Mouse (Mus musculus): Measurements from ENCODE around the gene Sptbn1.

DNA sequence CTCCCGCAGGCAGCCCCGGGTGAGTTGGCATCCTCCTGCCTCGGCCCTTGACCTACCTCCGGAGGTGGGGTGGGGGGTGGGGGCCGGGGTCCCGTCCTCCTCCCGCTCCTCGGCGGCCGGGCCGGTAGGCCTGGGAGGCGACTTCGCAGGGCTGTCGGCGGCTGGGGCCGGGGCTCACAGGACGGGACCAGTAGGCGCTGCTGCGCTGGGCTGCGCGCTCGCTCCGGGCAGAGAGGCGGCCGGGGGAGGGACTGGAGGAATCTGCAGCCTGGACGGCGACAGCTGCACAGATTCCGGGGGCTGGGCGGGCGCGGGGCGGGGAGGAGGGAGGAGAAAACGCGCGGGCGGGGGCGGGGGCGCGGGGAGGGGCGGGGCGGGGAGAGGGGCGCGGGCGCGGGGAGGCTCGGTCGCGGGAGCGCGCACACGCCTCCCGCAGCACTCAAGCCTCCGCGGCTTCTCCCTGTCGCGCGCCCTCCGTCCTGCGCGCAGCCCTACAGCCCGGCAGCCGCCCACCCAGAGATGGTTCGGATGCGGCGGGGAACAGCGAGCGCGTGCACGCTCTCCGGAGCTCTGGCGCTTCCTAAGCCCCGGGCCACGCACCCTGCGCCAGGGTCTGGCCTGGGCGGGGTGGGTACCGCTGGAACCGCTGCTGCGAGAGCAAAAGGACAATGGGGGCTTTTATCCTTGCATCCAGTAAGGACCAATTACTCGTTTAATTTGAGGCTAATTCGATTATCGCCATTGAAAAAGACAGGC lies at the start of gene Sptbn1:
- TF ChIP-seq POLR2AphosphoS5 (IDR thresholded peaks at IDR 0.05; ENCODE audit: insufficient replicate concordance, low read depth, low read length) = no peak
- TF ChIP-seq CTCF (IDR thresholded peaks at IDR 0.05; ENCODE audit: low read depth, low read length) = no peak
- TF ChIP-seq GATA1 (IDR thresholded peaks at IDR 0.05; ENCODE audit: borderline replicate concordance, low read length) = no peak
- no peak for TF ChIP-seq GATA2 (IDR thresholded peaks at IDR 0.05; ENCODE audit: borderline replicate concordance, low read depth, low read length)
- no peak for TF ChIP-seq TAL1 (conservative IDR thresholded peaks at IDR 0.05; ENCODE audit: low read depth, low read length)

Measured in G1E (cell line).